Mouse (Mus musculus) liver, embryonic 14.5 days (tissue): ENCODE measurements around the gene Setd2.

Experiments used
- CTCF ChIP-seq: IDR thresholded peaks from 2 replicates; pipeline ENCODE4 v1.5.1; 2016; ENCODE audit warnings: antibody characterized with exemption, low read depth, control low read depth
- EP300 ChIP-seq: IDR thresholded peaks from 2 replicates; pipeline ENCODE4 v1.6.1; 2016; ENCODE audit warnings: antibody characterized with exemption, low read depth

DNA sequence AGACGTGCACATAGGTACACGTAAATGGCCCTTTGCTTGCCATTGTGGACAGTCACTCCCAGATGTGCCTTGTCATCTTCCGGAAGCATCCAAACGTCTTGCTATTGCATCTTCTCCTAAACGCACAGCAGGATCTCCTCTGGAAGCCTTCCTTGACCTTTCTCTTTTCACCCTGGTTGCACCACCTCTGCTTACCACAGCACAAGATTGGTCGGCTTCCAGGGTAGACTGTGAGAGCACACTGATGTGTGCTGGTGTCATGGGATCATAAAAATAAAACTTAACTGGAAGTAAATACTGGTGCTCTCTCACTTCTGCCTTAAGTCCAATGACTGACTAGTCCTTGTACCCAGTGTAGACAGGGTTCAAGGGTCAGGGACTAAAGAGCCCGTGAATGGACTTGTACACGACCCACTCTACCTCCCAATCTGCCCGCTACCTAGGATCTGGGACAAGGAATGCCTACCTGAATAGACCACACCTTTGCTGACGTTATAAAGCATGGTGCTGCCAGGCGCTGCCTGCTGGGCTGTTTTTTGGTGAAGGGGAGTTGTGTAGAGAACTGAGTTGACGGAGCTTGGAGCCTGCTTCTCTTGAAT is 90.3 kb downstream of the Setd2 start:
- no peak for TF ChIP-seq CTCF
- TF ChIP-seq EP300, result no peak
